Mouse (Mus musculus) olfactory bulb, adult 2 months (tissue): Measurements from ENCODE around the gene Zfp825.
"Not testable (repeated sequence)": the region's sequence is repeated elsewhere in the genome, so short reads cannot be mapped to it uniquely, and the experiment has no call there.

Source experiments
- CTCF ChIP-seq: fragments of 200-500 bp; IDR thresholded peaks from 2 replicates; pipeline ENCODE4 v1.5.1; 2012; ENCODE audit warnings: low read depth, mild to moderate bottlenecking, low read length, moderate library complexity; ENCODE audit not compliant: insufficient read depth
- POLR2A ChIP-seq: fragments of 200-500 bp; IDR thresholded peaks from 2 replicates; pipeline ENCODE4 v1.6.1; 2012; ENCODE audit warnings: mild to moderate bottlenecking, low read depth, low read length, moderate library complexity; ENCODE audit not compliant: insufficient read depth

GRCm38 (mm10) chr13:74535418-74535817 lies 41.6 kb upstream of the Zfp825 start:
- TF ChIP-seq CTCF, POLR2A: not testable (repeated sequence)
